Mouse (Mus musculus) brain, embryonic 18.5 days (tissue): ENCODE measurements at regions not wholly inside any gene's neighbourhood (a gene's known extent, or its start where the extent isn't known, plus 50 kb on each side); places are given as distances from the start of the nearest gene placed in this dataset.

Experiments used
- DNase-seq: peaks from one replicate; pipeline ENCODE4 v3.0.0-alpha.2; 2012; ENCODE audit warnings: low read depth, low spot score

GRCm38 (mm10) chr11:112839721-112840494 lies 57.9 kb downstream of the Sox9 start:
- no peak for DNase-seq

- DNase-seq = no peak
These were observed 58.4 kb downstream of the Sox9 start for GRCm38 (mm10) chr11:112840495-112840828.

GRCm38 (mm10) chr11:112844258-112844901 lies 62.4 kb downstream of the Sox9 start:
- no peak for DNase-seq

- no peak for DNase-seq
These were observed 65.1 kb downstream of the Sox9 start for GRCm38 (mm10) chr11:112847146-112847545.

- DNase-seq = no peak
These were observed 65.8 kb downstream of the Sox9 start for GRCm38 (mm10) chr11:112847851-112848250.

- DNase-seq = no peak
These were observed 68.0 kb downstream of the Sox9 start for GRCm38 (mm10) chr11:112849974-112850373.

GRCm38 (mm10) chr11:112850532-112851272 lies 68.7 kb downstream of the Sox9 start:
- DNase-seq = no peak

GRCm38 (mm10) chr11:112851321-112851720 lies 69.3 kb downstream of the Sox9 start:
- no peak for DNase-seq

- DNase-seq = no peak
These were observed 74.0 kb downstream of the Sox9 start for GRCm38 (mm10) chr11:112855975-112856374.

- DNase-seq = no peak
These were observed 77.3 kb downstream of the Sox9 start for GRCm38 (mm10) chr11:112859309-112859708.

- no peak for DNase-seq
These were observed 78.8 kb downstream of the Sox9 start for GRCm38 (mm10) chr11:112860797-112861196.

GRCm38 (mm10) chr11:112861233-112861632 lies 79.2 kb downstream of the Sox9 start:
- DNase-seq = no peak

GRCm38 (mm10) chr11:112865836-112866235 lies 83.8 kb downstream of the Sox9 start:
- no peak for DNase-seq

GRCm38 (mm10) chr11:112869571-112869970 lies 87.5 kb downstream of the Sox9 start:
- DNase-seq = no peak

GRCm38 (mm10) chr11:112870201-112871035 lies 88.4 kb downstream of the Sox9 start:
- DNase-seq = peak; percentile 34

GRCm38 (mm10) chr11:112872677-112873367 lies 90.8 kb downstream of the Sox9 start:
- peak; percentile 22 for DNase-seq

GRCm38 (mm10) chr11:112874239-112874638 lies 92.2 kb downstream of the Sox9 start:
- no peak for DNase-seq

- no peak for DNase-seq
These were observed 94.2 kb downstream of the Sox9 start for GRCm38 (mm10) chr11:112876226-112876625.

GRCm38 (mm10) chr11:112878436-112878835 lies 96.4 kb downstream of the Sox9 start:
- DNase-seq = no peak

GRCm38 (mm10) chr11:112880736-112881135 lies 98.7 kb downstream of the Sox9 start:
- no peak for DNase-seq

- DNase-seq = no peak
These were observed 103.4 kb downstream of the Sox9 start for GRCm38 (mm10) chr11:112885336-112885940.
